Mouse (Mus musculus) lung, embryonic 14.5 days (tissue): Measurements from ENCODE around the gene Tmem63a. TPM values are rescaled to one million over a fixed set of nuclear protein-coding genes. Genes with fewer than 3 reads are reported as not detected.
"Not testable (repeated sequence)": the region's sequence is repeated elsewhere in the genome, so short reads cannot be mapped to it uniquely, and the experiment has no call there.

Experiments used
- ATAC-seq: fragments of 200-750 bp; cut with Nextera tagmentation; 2 replicates; pipeline ENCODE4 v1.8.0; 2017; ENCODE audit warnings: mild to moderate bottlenecking, moderate TSS enrichment, moderate library complexity; ENCODE audit not compliant: insufficient read depth
- DNase-seq: peaks from one replicate; pipeline ENCODE4 v3.0.0-alpha.2; 2015
- H3K27ac ChIP-seq: fragments of 300-500 bp; sonication (generic); 2 replicates; pipeline ENCODE4 v1.5.1; 2014; ENCODE audit warnings: low read depth, mild to moderate bottlenecking, moderate library complexity
- H3K27me3 ChIP-seq: fragments of 300-500 bp; sonication (generic); 2 replicates; pipeline ENCODE4 v1.6.1; 2014; ENCODE audit warnings: low read length, control low read depth; ENCODE audit not compliant: insufficient read depth
- H3K36me3 ChIP-seq: fragments of 300-500 bp; sonication (generic); 2 replicates; pipeline ENCODE4 v1.6.1; 2014; ENCODE audit warnings: control low read depth; ENCODE audit not compliant: insufficient read depth
- H3K4me1 ChIP-seq: fragments of 300-500 bp; sonication (generic); 2 replicates; pipeline ENCODE4 v1.6.1; 2014; ENCODE audit warnings: antibody characterized with exemption, control low read depth; ENCODE audit not compliant: insufficient read depth
- H3K4me2 ChIP-seq: fragments of 300-500 bp; sonication (generic); 2 replicates; pipeline ENCODE4 v1.6.1; 2014; ENCODE audit warnings: mild to moderate bottlenecking
- H3K4me3 ChIP-seq: fragments of 300-500 bp; sonication (generic); 2 replicates; pipeline ENCODE4 v1.5.1; 2014; ENCODE audit warnings: low read depth, low read length
- H3K9ac ChIP-seq: fragments of 300-500 bp; sonication (generic); 2 replicates; pipeline ENCODE4 v1.6.1; 2014
- H3K9me3 ChIP-seq: fragments of 300-500 bp; sonication (generic); 2 replicates; pipeline ENCODE4 v1.6.1; 2016; ENCODE audit warnings: low read depth, low read length, control low read depth
- CTCF ChIP-seq: IDR thresholded peaks from 2 replicates; pipeline ENCODE4 v1.5.1; 2016; ENCODE audit warnings: antibody characterized with exemption, low read depth
- WGBS: fragments of 180-500 bp; shearing (Covaris S2); extraction: QIAGEN DNeasy Blood & Tissue Kit; methylation state at CpG from one replicate; pipeline ENCODE4 v1.1.7; 2014; 5-methylcytosine and 5-hydroxymethylcytosine counted together
- polyA plus RNA-seq: library from polyadenylated mRNA; unstranded; fragments of >200 nt; fragmentation: Nextera tagmentation; extraction: Ambion mirVana; gene quantifications from 2 replicates; pipeline ENCODE4 v1.2.1, GENCODE M21; 2014

The Tmem63a gene
- polyA plus RNA-seq, 1 experiment from 2014 or later, result 10.9 TPM

DNA sequence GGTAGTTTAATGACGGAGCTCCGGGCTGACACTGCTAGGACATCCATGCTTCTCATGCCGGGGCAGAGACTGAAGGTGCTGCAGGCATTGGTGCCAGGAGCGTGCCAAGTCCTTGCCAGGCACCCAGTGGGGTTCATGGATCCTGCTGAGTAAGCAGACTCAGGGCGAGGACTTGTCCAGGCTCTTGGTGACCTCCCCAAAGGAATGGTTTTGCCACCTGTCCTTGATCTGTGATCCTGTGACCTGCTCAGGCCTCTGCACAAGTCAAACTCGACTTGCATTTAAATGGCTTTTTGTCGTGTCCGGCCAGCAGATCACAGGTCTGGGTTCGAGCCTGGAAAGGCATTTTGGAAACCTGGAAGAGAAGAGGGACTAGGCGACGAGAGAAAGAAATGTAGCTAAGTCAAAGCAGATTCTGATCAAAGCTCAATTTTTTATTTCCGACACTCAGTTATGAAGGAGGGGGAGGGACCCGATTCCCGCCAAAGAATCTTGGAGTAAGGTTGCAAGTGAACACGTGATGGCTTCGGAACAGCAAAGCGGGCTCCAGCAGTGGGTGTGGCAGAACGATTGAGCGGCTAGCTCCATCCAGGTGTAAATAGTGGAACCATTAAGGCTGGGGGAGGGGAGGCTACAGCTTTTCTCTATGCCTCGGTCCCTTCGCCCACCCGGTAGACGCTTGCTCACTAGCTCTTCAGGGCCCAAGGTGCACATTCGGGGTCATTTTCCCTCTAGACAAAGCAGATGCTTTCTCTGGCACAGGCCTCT, 37.5 kb downstream of the Tmem63a start:
- DNase-seq, result no peak
- no peaks in the 10 kb centered on the region for H3K9me3 ChIP-seq
- no peak overlapping the region for H3K27ac ChIP-seq
- ATAC-seq, result no peak
- no peaks in the 10 kb centered on the region for H3K27me3 ChIP-seq
- H3K4me1 ChIP-seq, result no peaks in the 10 kb centered on the region
- no peaks in the 10 kb centered on the region for H3K36me3 ChIP-seq
- H3K9ac ChIP-seq, result no peak overlapping the region
- H3K4me2 ChIP-seq, result no peak overlapping the region
- WGBS, result 79% methylated on average over 22 of the region's 24 CpGs
- no peak for TF ChIP-seq CTCF
- no peak overlapping the region for H3K4me3 ChIP-seq

DNA sequence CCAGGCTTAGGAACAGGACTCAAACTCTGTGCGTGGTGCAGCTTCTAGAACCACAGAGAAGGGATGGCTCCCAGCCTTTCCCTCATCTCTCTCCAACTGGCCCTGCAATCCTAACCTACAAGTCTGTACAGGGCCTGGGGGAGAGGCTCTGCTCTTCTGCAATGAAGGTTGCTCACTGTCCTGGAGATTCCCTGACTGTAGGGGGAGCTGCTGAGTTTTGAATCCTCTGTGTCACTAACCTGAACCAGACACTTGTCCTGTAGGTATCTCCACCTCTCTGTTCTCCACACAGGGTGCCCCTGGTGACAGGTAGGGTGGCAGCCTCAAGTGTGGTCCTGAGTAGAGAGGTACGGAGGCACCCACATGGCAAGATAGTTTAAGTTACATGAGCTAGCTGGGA, 38.3 kb downstream of the Tmem63a start:
- ATAC-seq, result no peak

DNA sequence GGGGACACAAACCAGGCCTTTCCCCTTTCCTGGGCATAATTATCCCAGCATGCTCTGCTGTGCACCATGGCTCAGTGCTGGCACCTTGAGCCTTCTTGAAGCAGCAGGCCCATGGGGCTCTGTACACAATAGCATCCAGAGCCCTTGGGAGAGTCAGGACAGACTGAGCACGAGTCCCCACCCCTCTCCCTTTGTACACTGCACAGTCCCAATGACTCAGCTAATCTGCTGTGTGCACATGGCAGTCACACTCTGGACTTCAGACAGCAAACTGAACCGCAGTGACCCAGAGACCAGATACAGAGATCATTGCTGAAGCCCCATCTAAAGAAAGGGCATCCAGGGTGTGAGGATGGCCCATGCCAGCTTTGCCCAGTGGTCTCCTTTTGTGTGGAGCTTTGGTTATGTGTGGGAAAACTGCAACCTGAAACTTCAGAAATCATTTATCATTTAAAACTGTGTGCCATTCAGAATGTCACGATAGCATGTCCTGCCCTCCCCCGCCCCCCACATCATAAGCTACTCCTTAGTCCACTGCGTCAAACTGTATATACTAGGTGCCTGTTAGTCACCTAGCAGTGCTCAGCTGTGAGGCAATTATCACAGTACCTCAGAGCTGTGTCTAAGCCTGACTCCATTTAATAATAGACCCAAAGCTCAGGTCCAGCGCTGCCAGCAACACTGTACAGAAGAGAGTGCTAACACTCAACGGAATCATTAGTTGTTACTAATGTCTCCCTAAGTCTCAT, 39.3 kb downstream of the Tmem63a start:
- not testable (repeated sequence) for H3K27me3 ChIP-seq, H3K27ac ChIP-seq, H3K4me3 ChIP-seq, H3K4me1 ChIP-seq, H3K4me2 ChIP-seq, ATAC-seq, H3K9ac ChIP-seq, H3K9me3 ChIP-seq, H3K36me3 ChIP-seq, DNase-seq
- WGBS, result 72% methylated on average over 7 of the region's 7 CpGs

More for the DNA sequence above, 38.3 kb downstream of the Tmem63a start:
- Histone ChIP-seq H3K36me3 (no peaks in the 10 kb centered on the region), H3K27me3 (no peaks in the 10 kb centered on the region), H3K4me2 (no peak overlapping the region), H3K27ac (no peak overlapping the region), H3K9me3 (no peaks in the 10 kb centered on the region), H3K9ac (no peak overlapping the region), H3K4me1 (no peaks in the 10 kb centered on the region), H3K4me3 (no peak overlapping the region)
- DNase-seq, result peak; percentile 21
- peak; percentile 28; the same call in 1 of the 2 replicates for TF ChIP-seq CTCF
- WGBS, result 65% methylated on average over 2 of the region's 2 CpGs

DNA sequence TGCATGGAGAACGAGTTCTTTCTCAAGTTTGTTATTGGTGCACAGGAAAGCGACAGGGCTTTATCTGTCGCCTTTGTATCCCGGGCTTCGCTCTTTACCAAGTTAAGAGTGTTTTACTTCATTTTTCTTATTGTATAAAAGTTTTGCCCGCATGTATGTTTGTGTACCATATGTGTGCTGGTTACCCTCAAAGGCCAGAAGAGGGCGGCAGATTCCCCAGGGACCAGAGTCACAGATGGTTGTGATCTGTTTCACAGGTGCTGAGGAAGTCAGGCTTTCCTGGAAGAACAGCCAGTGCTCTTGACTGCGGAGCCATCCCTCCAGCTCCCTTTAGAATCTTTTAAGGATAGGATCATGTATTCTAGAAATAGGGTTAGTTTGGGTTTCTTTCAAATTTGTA, 44.6 kb downstream of the Tmem63a start:
- Histone ChIP-seq H3K36me3 (no peaks in the 10 kb centered on the region), H3K4me2 (no peak overlapping the region), H3K9ac (no peak overlapping the region), H3K4me3 (no peak overlapping the region), H3K4me1 (no peaks in the 10 kb centered on the region), H3K27me3 (no peaks in the 10 kb centered on the region), H3K9me3 (no peaks in the 10 kb centered on the region), H3K27ac (no peak overlapping the region)
- DNase-seq, result no peak
- WGBS, result 87% methylated on average over 8 of the region's 8 CpGs
- no peak for ATAC-seq
- no peak for TF ChIP-seq CTCF

DNA sequence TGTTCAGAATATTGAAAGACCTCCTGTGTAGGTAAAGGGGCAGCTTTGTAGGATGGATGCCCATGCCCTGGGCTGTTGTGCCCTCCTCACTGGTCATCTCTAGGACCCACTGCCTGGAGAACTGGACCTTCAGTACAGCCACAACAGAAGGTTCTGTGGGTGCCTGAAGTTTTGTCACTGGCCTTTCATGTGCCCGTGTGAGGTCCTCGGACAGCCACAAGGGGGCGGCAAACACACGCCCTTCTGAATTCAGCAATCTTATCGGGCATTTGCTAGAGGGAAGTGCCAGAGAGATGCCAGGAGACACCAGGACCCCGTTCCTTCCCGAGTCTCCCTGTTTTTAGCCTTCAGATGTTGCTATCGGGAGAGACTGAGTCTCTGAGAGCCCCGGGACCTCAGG, 45.6 kb downstream of the Tmem63a start:
- H3K4me2 ChIP-seq, result no peak overlapping the region
- no peak overlapping the region for H3K4me3 ChIP-seq
- no peak for ATAC-seq
- no peak overlapping the region for H3K9ac ChIP-seq
- no peaks in the 10 kb centered on the region for H3K27me3 ChIP-seq
- no peak overlapping the region for H3K27ac ChIP-seq
- H3K9me3 ChIP-seq, result no peaks in the 10 kb centered on the region
- peak; percentile 89 for DNase-seq
- peak; percentile 98 for TF ChIP-seq CTCF
- no peaks in the 10 kb centered on the region for H3K36me3 ChIP-seq
- no peaks in the 10 kb centered on the region for H3K4me1 ChIP-seq
- WGBS, result 2% methylated on average over 9 of the region's 9 CpGs

DNA sequence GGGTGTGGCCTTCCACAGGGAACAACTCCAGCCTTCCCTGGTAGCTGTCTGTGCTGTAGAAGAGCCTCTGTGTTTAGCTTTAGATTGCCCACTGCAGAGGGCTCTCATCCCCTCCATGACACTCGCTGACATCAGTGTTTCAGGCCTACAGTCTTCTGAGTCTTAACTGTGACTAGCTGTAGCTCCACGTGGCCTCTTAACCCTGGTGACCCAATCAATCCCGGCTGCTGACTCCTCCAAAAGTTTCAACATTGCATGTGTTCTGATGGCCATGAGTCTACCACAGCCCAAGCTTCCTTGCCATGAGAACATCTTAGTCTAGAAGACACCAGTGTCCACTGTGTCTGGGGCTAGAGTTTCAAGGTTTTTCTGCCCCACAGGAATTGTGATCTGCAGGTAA, 48.5 kb downstream of the Tmem63a start:
- H3K9me3 ChIP-seq, result no peaks in the 10 kb centered on the region
- DNase-seq, result no peak
- H3K4me3 ChIP-seq, result no peak overlapping the region
- no peak for TF ChIP-seq CTCF
- no peaks in the 10 kb centered on the region for H3K36me3 ChIP-seq
- ATAC-seq, result no peak
- WGBS, result 48% methylated on average over 3 of the region's 3 CpGs
- no peak overlapping the region for H3K27ac ChIP-seq
- H3K4me1 ChIP-seq, result no peaks in the 10 kb centered on the region
- no peak overlapping the region for H3K4me2 ChIP-seq
- H3K9ac ChIP-seq, result no peak overlapping the region
- no peaks in the 10 kb centered on the region for H3K27me3 ChIP-seq

DNA sequence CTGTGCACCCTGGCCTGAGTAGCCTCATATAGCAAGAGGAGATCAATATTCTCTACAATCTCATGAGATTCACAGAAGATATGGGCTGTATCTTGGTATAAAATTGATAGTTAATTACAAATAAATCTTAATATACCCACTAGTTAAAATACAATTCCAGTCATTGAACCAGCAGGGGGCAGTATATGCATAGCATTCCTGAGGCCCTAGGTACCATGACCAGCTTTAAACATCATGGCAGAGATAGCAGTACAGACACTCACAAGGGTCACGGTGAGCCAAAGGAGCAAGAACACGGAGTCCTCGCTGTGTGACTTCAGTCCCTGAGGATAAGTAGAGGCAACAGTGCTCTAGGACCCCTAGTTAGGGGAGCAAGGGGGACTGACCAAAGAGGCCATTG, 50.0 kb downstream of the Tmem63a start:
- H3K36me3 ChIP-seq, result no peaks in the 10 kb centered on the region
- no peak for ATAC-seq
- H3K4me3 ChIP-seq, result no peak overlapping the region
- TF ChIP-seq CTCF, result peak; percentile 74
- H3K9me3 ChIP-seq, result no peaks in the 10 kb centered on the region
- H3K9ac ChIP-seq, result no peak overlapping the region
- no peak overlapping the region for H3K4me2 ChIP-seq
- H3K27ac ChIP-seq, result no peak overlapping the region
- H3K4me1 ChIP-seq, result no peaks in the 10 kb centered on the region
- WGBS, result 36% methylated on average over 3 of the region's 3 CpGs
- peak; percentile 86 for DNase-seq
- no peaks in the 10 kb centered on the region for H3K27me3 ChIP-seq
